Mouse (Mus musculus) MN1 (cell line): ENCODE measurements at regions not wholly inside any gene's neighbourhood (a gene's known extent, or its start where the extent isn't known, plus 50 kb on each side); places are given as distances from the start of the nearest gene placed in this dataset.

Source experiments
- DNase-seq: peaks from one replicate; pipeline ENCODE4 v3.0.0-alpha.2; 2016; ENCODE audit warnings: low spot score

- DNase-seq: no peak
Measured at GRCm38 (mm10) chr1:149760440-149760839, 200.7 kb downstream of the Pla2g4a start.

DNA sequence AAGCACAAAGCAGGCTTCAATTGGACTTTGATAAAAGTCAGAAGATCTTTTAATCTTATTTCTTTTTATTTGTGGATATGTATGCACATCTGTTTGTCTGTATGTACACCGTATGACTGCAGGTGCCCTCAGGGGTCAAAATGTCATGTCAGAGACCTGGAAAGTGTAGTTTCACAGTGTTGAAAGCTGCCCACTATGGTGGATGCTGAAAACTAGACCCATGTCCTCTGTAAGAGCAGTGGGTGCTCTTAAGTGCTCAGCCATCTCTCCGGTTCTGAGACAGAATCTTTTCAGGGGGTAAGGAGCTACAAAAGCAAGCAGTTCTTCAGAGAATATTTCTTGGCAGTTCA, 202.3 kb downstream of the Pla2g4a start:
- no peak for DNase-seq

- DNase-seq: peak; percentile 42
Measured at GRCm38 (mm10) chr1:149758092-149758782, 202.9 kb downstream of the Pla2g4a start.

DNA sequence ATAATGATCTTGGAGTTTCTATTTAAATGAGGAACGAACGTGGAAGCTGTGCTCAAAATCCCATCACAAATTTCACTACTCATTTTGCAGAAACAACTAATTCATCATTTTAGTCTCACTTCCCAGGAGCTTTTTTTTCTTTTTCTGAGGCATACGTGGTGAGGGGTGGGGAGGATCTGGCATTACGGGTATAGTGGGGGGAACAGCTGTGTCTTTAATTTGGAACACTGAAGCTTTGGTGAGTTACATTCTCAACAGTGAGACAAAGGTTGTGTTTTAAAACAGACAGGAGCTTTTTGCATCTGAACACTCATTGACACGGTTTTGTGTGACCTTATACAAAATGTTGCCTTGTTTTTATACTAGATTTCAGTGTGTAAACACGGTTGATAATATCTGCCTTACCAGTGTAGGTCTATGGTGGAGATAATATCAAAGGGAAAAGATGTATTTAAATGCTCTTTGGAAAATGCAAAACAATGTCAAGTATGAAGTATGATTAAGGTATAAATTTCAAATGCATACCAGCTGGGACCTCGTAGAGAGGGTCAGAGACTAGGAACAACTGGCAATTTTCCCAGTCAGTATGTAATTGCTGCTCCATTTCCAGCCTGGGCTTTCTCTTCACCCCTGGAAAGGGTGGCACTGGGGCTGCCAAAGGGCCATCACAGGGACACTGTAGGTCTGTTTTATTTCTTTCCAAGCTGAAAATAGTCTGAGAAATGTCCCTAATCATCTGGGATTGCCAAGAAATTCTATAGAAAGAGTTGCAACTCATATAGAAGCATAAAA, 207.6 kb downstream of the Pla2g4a start:
- no peak for DNase-seq

- no peak for DNase-seq
Measured at GRCm38 (mm10) chr1:149749405-149749804, 211.7 kb downstream of the Pla2g4a start.

DNA sequence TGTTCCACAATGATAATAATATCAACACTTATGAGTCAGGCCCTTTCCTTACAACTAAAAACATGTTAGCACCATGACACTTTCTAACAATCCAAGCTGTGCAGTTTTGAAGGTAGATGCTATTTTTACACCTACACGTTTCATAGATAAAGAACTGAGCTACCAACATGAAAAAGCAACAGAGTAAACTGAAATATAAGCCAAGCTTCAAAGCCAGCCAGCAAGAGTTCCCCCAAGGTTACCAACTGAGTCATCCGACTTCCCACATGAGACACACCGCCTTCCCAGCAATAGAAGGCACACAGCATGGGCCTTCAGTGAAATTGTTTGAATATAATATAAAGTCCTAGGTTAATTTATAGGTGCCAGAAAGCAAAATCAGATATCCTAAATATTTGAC, 222.1 kb downstream of the Pla2g4a start:
- no peak for DNase-seq

- DNase-seq: no peak
Measured at GRCm38 (mm10) chr1:149734241-149734640, 226.8 kb downstream of the Pla2g4a start.

DNA sequence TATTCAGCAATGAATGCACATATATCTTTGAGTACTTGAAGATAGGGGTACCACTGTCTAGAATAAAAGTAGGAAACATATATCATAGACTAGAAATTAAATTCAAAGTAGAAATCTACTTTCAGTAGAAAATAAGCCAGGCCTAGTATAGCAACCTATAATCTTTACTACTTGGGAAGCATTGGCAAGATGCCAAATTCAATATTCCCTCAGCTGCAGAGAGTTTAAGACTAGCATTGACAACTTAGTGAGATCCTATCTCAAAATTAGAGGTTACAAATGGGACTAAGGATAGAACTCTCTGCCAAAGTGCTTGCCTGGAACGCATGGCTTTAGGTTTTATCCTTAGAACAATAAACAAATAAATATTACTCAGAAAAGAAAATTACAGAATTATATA, 245.9 kb downstream of the Pla2g4a start:
- no peak for DNase-seq

GRCm38 (mm10) chr1:149712330-149712729, 248.8 kb downstream of the Pla2g4a start:
- DNase-seq: no peak

- no peak for DNase-seq
Measured at GRCm38 (mm10) chr1:149705223-149705622, 255.9 kb downstream of the Pla2g4a start.

DNA sequence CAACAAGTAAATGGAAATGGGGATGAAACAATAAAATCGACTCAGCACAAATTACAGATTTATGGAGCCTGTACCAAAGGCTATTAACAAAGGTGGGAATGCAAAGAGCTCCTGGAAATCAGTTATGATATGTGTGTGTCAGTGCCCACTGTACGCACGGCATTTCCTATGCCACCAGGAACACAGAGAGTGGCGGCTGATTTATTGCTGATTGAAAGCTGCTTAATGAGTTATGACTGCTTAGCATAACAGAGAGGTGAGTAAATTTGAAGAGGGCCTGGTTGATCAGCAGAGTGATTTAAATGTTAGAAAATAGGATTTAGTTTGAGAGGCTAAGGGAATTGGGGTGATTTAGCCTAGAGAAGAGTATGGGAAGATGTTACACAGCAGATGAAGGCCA, 261.7 kb downstream of the Pla2g4a start:
- DNase-seq: no peak

GRCm38 (mm10) chr1:149674166-149674565, 286.9 kb downstream of the Pla2g4a start:
- no peak for DNase-seq

DNA sequence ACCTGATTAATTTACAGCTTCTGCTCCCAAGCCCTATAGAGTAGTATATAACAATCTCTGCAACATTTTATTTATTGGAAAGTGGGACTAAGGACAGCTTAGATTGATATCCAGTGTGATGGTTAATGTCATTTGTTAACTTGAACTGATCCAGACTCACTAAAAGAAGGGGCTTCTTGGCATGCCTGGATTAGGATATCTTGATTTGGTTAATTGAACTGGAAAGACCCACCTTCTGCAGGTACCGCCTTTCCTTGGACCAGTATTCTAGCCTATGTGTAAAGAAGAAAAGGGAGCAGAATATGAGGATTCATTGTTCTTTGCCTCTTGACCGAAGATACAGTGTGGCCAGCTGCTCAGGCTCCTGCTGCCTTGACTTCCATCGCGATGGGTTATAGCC, 288.5 kb downstream of the Pla2g4a start:
- DNase-seq: no peak

- DNase-seq: no peak
Measured at GRCm38 (mm10) chr1:149672117-149672516, 289.0 kb downstream of the Pla2g4a start.

GRCm38 (mm10) chr1:149671091-149671490, 290.0 kb downstream of the Pla2g4a start:
- DNase-seq: no peak
